Mouse (Mus musculus): Measurements from ENCODE around the gene Desi1. TPM values are rescaled to one million over a fixed set of nuclear protein-coding genes. Genes with fewer than 3 reads are reported as not detected.

The Desi1 gene
- polyA plus RNA-seq (2012; ENCODE audit: insufficient read depth, insufficient read length, missing spikeins): 20.9 and 28.1 TPM in 2 replicates

DNA sequence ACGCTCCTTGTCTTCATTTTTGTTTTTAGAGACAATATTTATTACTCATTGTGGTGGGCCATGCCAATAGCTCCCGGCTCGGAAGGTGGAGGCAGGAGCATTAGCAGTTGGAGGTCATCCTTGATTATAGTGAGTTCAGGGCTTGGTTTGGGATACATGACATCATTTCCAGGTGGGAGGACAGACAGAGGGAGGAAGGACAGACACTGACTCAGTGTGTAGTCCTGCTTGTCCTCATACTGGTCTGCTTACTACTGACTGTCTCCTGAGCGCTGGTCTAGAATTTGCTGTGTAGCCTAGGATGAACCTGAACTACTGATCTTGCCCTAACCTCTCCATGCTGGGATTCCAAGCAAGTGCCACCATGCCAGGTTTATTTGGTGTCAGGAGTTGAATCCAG, at the start of gene Desi1:
Gene Desi1, minus strand, starts transcription at position 101 of the 400 bp plus-strand sequence.
- Histone ChIP-seq H3K27ac (ENCODE audit: insufficient read depth, low read depth, low read length) (no peak within 1 kb of the TSS), H3K4me3 (ENCODE audit: insufficient read depth, low read length) (no peak within 1 kb of the TSS), H3K4me1 (ENCODE audit: control insufficient read depth, insufficient read depth, low read length) (no peaks in the 10 kb centered on the region)
- TF ChIP-seq CTCF (IDR thresholded peaks at IDR 0.05; ENCODE audit: low read depth, low read length): no peak
- TF ChIP-seq POLR2A (IDR thresholded peaks at IDR 0.05; ENCODE audit: borderline replicate concordance, low read depth, low read length): no peak

GRCm38 (mm10) chr15:82081161-82081560, 47.5 kb upstream of the Desi1 start:
- Histone ChIP-seq H3K4me1 (ENCODE audit: control insufficient read depth, insufficient read depth, low read length) (no peaks in the 10 kb centered on the region), H3K4me3 (ENCODE audit: insufficient read depth, low read length) (no peak overlapping the region), H3K27ac (ENCODE audit: insufficient read depth, low read depth, low read length) (no peak overlapping the region)
- no peak for TF ChIP-seq POLR2A (IDR thresholded peaks at IDR 0.05; ENCODE audit: borderline replicate concordance, low read depth, low read length)
- peak; percentile 54 for TF ChIP-seq CTCF (IDR thresholded peaks at IDR 0.05; ENCODE audit: low read depth, low read length)

GRCm38 (mm10) chr15:82079883-82080282, 46.2 kb upstream of the Desi1 start:
- no peaks in the 10 kb centered on the region for H3K4me1 ChIP-seq (ENCODE audit: control insufficient read depth, insufficient read depth, low read length)
- no peak overlapping the region for H3K4me3 ChIP-seq (ENCODE audit: insufficient read depth, low read length)
- no peak for TF ChIP-seq CTCF (IDR thresholded peaks at IDR 0.05; ENCODE audit: low read depth, low read length)
- no peak overlapping the region for H3K27ac ChIP-seq (ENCODE audit: insufficient read depth, low read depth, low read length)

DNA sequence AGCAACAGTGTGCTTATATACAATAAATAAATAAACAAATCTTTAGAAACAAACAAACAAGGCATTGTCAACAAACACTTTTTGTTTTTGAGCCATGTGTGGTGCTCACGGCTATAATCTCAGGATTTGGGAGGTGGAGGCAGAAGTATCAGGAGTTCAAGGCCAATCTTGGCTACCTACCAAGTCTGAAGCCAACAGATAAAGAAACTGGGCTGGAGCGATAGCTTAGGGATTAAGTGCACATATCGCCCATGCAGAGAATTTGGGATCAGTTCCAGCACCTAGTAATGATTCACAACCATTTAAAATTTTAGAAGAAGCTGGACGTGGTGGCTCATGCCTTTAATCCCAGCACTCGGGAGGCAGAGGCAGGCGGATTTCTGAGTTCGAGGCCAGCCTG, 39.8 kb upstream of the Desi1 start:
- H3K4me3 ChIP-seq (ENCODE audit: insufficient read depth, low read length): no peak overlapping the region
- no peak overlapping the region for H3K27ac ChIP-seq (ENCODE audit: insufficient read depth, low read depth, low read length)
- H3K4me1 ChIP-seq (ENCODE audit: control insufficient read depth, insufficient read depth, low read length): no peaks in the 10 kb centered on the region
- TF ChIP-seq POLR2A (IDR thresholded peaks at IDR 0.05; ENCODE audit: borderline replicate concordance, low read depth, low read length) (no peak), CTCF (IDR thresholded peaks at IDR 0.05; ENCODE audit: low read depth, low read length) (no peak)

- TF ChIP-seq POLR2A (IDR thresholded peaks at IDR 0.05; ENCODE audit: borderline replicate concordance, low read depth, low read length): no peak
- no peak for TF ChIP-seq CTCF (IDR thresholded peaks at IDR 0.05; ENCODE audit: low read depth, low read length)
- Histone ChIP-seq H3K27ac (ENCODE audit: insufficient read depth, low read depth, low read length) (no peak overlapping the region), H3K4me1 (ENCODE audit: control insufficient read depth, insufficient read depth, low read length) (no peaks in the 10 kb centered on the region), H3K4me3 (ENCODE audit: insufficient read depth, low read length) (no peak overlapping the region)
Observed at GRCm38 (mm10) chr15:82071816-82072469, 38.3 kb upstream of the Desi1 start.

- H3K27ac ChIP-seq (ENCODE audit: insufficient read depth, low read depth, low read length): no peak within 1 kb of the TSS
- no peak within 1 kb of the TSS for H3K4me3 ChIP-seq (ENCODE audit: insufficient read depth, low read length)
- TF ChIP-seq POLR2A (IDR thresholded peaks at IDR 0.05; ENCODE audit: borderline replicate concordance, low read depth, low read length): no peak
- TF ChIP-seq CTCF (IDR thresholded peaks at IDR 0.05; ENCODE audit: low read depth, low read length): no peak
- no peaks in the 10 kb centered on the region for H3K4me1 ChIP-seq (ENCODE audit: control insufficient read depth, insufficient read depth, low read length)
Observed at GRCm38 (mm10) chr15:82069898-82070297, 36.2 kb upstream of the Desi1 start, which contains the start of gene Mei1. Gene Mei1, plus strand, starts transcription at chr15:82069996.

GRCm38 (mm10) chr15:82065511-82065910, 31.8 kb upstream of the Desi1 start:
- Histone ChIP-seq H3K27ac (ENCODE audit: insufficient read depth, low read depth, low read length) (no peak overlapping the region), H3K4me3 (ENCODE audit: insufficient read depth, low read length) (no peak overlapping the region), H3K4me1 (ENCODE audit: control insufficient read depth, insufficient read depth, low read length) (no peaks in the 10 kb centered on the region)
- TF ChIP-seq POLR2A (IDR thresholded peaks at IDR 0.05; ENCODE audit: borderline replicate concordance, low read depth, low read length): no peak
- TF ChIP-seq CTCF (IDR thresholded peaks at IDR 0.05; ENCODE audit: low read depth, low read length): peak; percentile 88

DNA sequence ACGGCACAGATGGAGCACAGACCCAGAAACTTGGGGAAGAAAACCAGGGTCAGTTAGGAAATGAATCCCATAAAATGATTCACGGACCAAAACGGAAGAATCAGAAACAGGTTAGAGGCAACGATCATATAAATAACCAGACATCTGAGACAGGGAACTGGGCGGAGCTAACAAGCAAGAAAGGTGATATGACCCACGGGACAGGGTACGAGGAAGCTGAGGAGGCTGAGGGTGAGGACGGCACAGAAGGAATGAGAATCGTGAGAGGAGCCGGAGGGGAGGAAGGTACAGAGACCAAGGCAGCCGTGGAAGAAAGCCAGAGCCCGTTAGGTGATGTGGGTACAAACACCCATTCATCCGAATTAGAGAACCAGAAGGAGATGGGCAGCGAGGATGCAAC, 30.2 kb upstream of the Desi1 start:
- TF ChIP-seq POLR2A (IDR thresholded peaks at IDR 0.05; ENCODE audit: borderline replicate concordance, low read depth, low read length): no peak
- no peak for TF ChIP-seq CTCF (IDR thresholded peaks at IDR 0.05; ENCODE audit: low read depth, low read length)
- no peak overlapping the region for H3K27ac ChIP-seq (ENCODE audit: insufficient read depth, low read depth, low read length)
- H3K4me1 ChIP-seq (ENCODE audit: control insufficient read depth, insufficient read depth, low read length): no peaks in the 10 kb centered on the region
- no peak overlapping the region for H3K4me3 ChIP-seq (ENCODE audit: insufficient read depth, low read length)

- no peak within 1 kb of the TSS for H3K27ac ChIP-seq (ENCODE audit: insufficient read depth, low read depth, low read length)
- no peak within 1 kb of the TSS for H3K4me3 ChIP-seq (ENCODE audit: insufficient read depth, low read length)
- H3K4me1 ChIP-seq (ENCODE audit: control insufficient read depth, insufficient read depth, low read length): no peaks in the 10 kb centered on the region
- TF ChIP-seq CTCF (IDR thresholded peaks at IDR 0.05; ENCODE audit: low read depth, low read length): no peak
- TF ChIP-seq POLR2A (IDR thresholded peaks at IDR 0.05; ENCODE audit: borderline replicate concordance, low read depth, low read length): no peak
Observed at GRCm38 (mm10) chr15:82058719-82059201, 25.1 kb upstream of the Desi1 start, which contains the start of gene 4930407I10Rik. Gene 4930407I10Rik, plus strand, starts transcription at chr15:82059151.

GRCm38 (mm10) chr15:82052544-82052943, 18.9 kb upstream of the Desi1 start:
- Histone ChIP-seq H3K27ac (ENCODE audit: insufficient read depth, low read depth, low read length) (no peak overlapping the region), H3K4me1 (ENCODE audit: control insufficient read depth, insufficient read depth, low read length) (no peaks in the 10 kb centered on the region), H3K4me3 (ENCODE audit: insufficient read depth, low read length) (no peak overlapping the region)
- TF ChIP-seq CTCF (IDR thresholded peaks at IDR 0.05; ENCODE audit: low read depth, low read length): no peak
- TF ChIP-seq POLR2A (IDR thresholded peaks at IDR 0.05; ENCODE audit: borderline replicate concordance, low read depth, low read length): no peak

Data from bone marrow macrophage, adult 2 months (primary cell).